Mouse (Mus musculus): ENCODE data around the gene Foxa2.

DNA sequence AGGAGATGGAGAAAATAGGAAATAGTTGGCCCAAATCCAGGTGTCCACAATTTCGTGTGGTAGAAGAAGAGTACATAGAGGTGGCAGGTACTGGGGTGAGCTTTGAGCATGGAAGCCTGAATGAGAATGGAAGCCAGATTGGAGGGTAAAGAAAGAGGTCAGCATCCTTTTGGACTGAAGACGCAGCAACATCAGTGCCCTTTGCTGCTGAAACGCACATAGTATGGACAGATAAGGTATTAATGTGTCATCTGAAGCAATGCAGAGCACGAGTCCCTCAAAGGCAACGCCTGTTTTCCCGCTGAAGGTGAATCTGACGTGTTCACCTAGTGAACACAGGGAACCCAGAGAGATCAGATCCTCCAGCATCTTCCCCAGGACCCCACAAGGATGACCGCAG is 842 bp upstream of the Foxa2 start:
- TF ChIP-seq POLR2AphosphoS5 (IDR thresholded peaks at IDR 0.05; ENCODE audit: insufficient replicate concordance, low read depth, low read length) (no peak), CTCF (IDR thresholded peaks at IDR 0.05; ENCODE audit: low read depth, low read length) (no peak), GATA2 (IDR thresholded peaks at IDR 0.05; ENCODE audit: borderline replicate concordance, low read depth, low read length) (no peak), GATA1 (IDR thresholded peaks at IDR 0.05; ENCODE audit: borderline replicate concordance, low read length) (no peak), TAL1 (conservative IDR thresholded peaks at IDR 0.05; ENCODE audit: low read depth, low read length) (no peak)
